Mouse (Mus musculus) olfactory bulb, adult 2 months (tissue): ENCODE measurements around the gene Pnmal1. TPM values are rescaled to one million over a fixed set of nuclear protein-coding genes. Genes with fewer than 3 reads are reported as not detected.

Source experiments
- H3K27ac ChIP-seq: fragments of 200-500 bp; 2 replicates; pipeline ENCODE4 v1.5.1; 2012; ENCODE audit warnings: low read depth, low read length; ENCODE audit not compliant: insufficient read depth
- H3K4me1 ChIP-seq: fragments of 200-500 bp; 2 replicates; pipeline ENCODE4 v1.6.1; 2012; ENCODE audit warnings: low read length; ENCODE audit not compliant: control insufficient read depth, insufficient read depth
- H3K4me3 ChIP-seq: fragments of 200-500 bp; 2 replicates; pipeline ENCODE4 v1.5.1; 2012; ENCODE audit warnings: mild to moderate bottlenecking, low read depth, low read length, moderate library complexity; ENCODE audit not compliant: insufficient read depth
- CTCF ChIP-seq: fragments of 200-500 bp; IDR thresholded peaks from 2 replicates; pipeline ENCODE4 v1.5.1; 2012; ENCODE audit warnings: low read depth, mild to moderate bottlenecking, low read length, moderate library complexity; ENCODE audit not compliant: insufficient read depth
- POLR2A ChIP-seq: fragments of 200-500 bp; IDR thresholded peaks from 2 replicates; pipeline ENCODE4 v1.6.1; 2012; ENCODE audit warnings: mild to moderate bottlenecking, low read depth, low read length, moderate library complexity; ENCODE audit not compliant: insufficient read depth
- WGBS: fragments of 180-500 bp; shearing (Covaris S2); methylation state at CpG from one replicate; pipeline ENCODE4 v1.1.7; 2018; 5-methylcytosine and 5-hydroxymethylcytosine counted together
- polyA plus RNA-seq: library from polyadenylated mRNA; stranded (reverse); fragments of >200 nt; gene quantifications from 2 replicates; pipeline ENCODE4 v1.2.4, GENCODE M21; 2012; ENCODE audit warnings: low replicate concordance; ENCODE audit not compliant: missing spikeins, insufficient read depth, insufficient read length

Gene Pnmal1
- polyA plus RNA-seq, 1 experiment: not detected

- Histone ChIP-seq H3K4me3 (no peak overlapping the region), H3K27ac (no peak overlapping the region), H3K4me1 (peaks cover 12% of the 10 kb centered on the region)
- TF ChIP-seq POLR2A (no peak), CTCF (peak; percentile 97)
- WGBS: 23% methylated on average over 4 of the region's 4 CpGs
Observed at GRCm38 (mm10) chr7:16999650-17000049, 40.2 kb downstream of the Pnmal1 start.

DNA sequence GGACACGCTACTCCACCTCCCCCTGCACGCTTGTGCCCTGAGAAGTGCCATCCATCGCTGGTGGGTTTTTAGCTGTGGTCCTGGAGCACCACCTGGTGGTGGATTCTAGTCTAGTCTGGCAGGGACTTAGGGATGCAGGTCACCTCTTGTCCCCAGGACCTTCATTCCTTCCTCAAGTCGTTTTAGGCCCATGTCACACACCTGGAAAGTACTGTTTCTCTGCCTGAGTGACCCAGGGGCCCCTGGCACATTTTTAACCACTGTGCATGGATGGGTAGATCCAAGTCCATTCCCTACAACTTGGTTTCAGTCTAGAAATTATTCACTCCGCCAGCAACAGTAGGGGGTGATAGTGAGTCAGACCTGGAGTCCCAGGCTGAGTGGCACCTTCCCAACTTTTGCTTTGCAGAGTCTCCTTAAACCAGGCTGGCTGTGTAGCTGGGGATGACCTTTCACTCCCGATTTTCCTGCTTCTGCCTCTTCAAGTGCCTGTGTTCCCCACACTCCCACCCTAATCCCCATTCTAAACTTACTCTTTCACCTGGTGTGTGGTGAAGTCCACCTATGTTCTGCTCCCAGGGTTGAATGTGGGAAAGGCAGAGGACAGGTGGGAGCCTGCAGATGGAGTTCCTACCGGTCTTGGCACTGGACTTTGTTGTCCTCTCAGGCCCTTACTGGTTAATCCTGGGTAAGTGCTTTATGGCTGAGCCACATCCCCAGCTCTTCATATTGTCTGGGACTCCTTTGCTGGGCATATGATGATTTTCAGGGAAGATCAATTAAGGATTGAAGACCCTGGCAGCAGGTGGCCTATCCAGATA, 43.1 kb downstream of the Pnmal1 start:
- 7% methylated on average over 7 of the region's 7 CpGs for WGBS
- no peak overlapping the region for H3K27ac ChIP-seq

GRCm38 (mm10) chr7:17003230-17003960, 43.9 kb downstream of the Pnmal1 start:
- Histone ChIP-seq H3K4me1 (peaks cover 4% of the 10 kb centered on the region), H3K27ac (0 out of 2 replicates have a peak overlapping the region, but pooled peaks have one; percentile 29), H3K4me3 (no peak overlapping the region)
- TF ChIP-seq POLR2A: no peak
- no peak for TF ChIP-seq CTCF
- WGBS: 73% methylated on average over 7 of the region's 7 CpGs

More for the DNA sequence above, 43.1 kb downstream of the Pnmal1 start:
- peak; percentile 92 for TF ChIP-seq CTCF
- no peak for TF ChIP-seq POLR2A
- H3K4me1 ChIP-seq: peaks cover 4% of the 10 kb centered on the region
- no peak overlapping the region for H3K4me3 ChIP-seq

- 76% methylated on average over 7 of the region's 7 CpGs for WGBS
Observed at GRCm38 (mm10) chr7:17004716-17005115, 45.2 kb downstream of the Pnmal1 start.

DNA sequence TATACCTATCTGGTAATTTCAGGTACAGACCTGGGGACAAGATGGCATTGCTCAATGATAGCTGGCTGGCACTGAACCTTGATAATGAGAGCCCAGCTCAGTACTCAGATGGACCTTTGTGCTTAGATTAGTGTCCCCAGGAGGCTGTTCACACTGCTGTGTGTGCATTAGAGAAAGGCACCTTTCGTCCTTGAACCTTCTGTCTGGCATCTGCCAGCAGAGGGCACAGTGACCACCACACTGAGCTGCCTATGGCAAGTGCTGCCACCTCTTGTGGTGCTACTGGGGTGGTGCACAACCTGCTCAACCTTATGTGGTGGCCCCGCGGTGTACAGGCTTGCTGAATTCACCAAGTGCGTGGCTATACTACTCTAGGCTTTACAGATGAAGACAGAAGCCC, 47.8 kb downstream of the Pnmal1 start:
- WGBS: 73% methylated on average over 4 of the region's 4 CpGs
- Histone ChIP-seq H3K4me1 (0 out of 2 replicates have a peak, but pooled peaks cover 3% of the 10 kb centered on the region), H3K4me3 (no peak overlapping the region), H3K27ac (no peak overlapping the region)
- TF ChIP-seq CTCF (peak; percentile 39; the same call in 1 of the 2 replicates), POLR2A (no peak)

More at GRCm38 (mm10) chr7:17004716-17005115, 45.2 kb downstream of the Pnmal1 start:
- Histone ChIP-seq H3K4me3 (no peak overlapping the region), H3K27ac (no peak overlapping the region), H3K4me1 (0 out of 2 replicates have a peak, but pooled peaks cover 3% of the 10 kb centered on the region)
- no peak for TF ChIP-seq POLR2A
- no peak for TF ChIP-seq CTCF

DNA sequence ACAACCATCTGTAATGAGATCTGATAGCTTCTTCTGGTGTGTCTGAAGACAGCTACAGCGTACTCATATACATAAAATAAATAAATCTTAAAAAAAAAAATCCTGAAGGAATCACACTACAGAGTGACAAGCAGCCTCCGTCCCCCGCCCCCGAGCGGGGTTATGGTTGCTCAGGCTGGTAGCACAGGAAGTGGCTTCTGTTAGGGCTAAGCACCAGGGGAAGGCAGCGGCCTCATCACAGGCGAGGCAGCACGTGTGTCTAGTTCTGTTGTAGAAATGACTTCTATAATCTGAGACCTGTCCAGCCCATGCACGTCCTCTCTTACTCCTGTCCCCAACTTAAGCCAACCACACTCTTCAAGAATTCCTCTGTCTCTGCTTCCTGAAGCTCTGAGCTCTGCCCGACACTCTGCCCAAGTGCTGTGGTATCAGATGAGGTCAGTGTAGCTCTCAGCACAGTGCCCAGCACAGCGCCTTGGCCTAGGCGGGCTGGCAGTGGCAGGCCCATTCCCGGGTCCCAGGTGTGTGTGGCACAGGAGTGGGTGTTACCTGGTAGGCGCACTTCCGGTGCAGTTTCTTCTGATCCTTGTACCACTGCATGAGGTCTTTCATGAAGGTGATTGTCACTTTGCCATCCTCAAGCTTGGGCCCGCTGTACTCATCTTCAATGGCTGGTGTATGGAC, 50.0 kb downstream of the Pnmal1 start:
- 88% methylated on average over 16 of the region's 16 CpGs for WGBS
- Histone ChIP-seq H3K4me3 (no peak overlapping the region), H3K4me1 (peaks cover 3% of the 10 kb centered on the region; the same call in 1 of the 2 replicates), H3K27ac (0 out of 2 replicates have a peak overlapping the region, but pooled peaks have one; percentile 12)
- TF ChIP-seq CTCF (no peak), POLR2A (no peak)

DNA sequence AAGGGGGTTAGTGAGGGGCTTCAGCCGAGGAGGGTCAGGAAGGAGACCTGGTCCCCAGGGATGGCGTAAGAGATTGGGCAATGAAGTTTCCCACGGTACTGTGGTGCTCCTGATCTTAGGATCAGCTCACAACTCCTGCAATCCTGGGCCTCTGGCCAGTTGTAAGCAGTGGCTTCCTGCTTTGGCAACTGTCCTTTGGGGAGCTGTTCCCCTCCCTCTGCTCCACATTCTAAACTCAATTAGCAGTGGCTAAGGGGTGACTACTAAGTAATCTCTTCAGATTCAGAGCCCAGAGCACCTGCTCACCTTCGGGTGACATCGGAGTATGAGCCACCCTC, 50.5 kb downstream of the Pnmal1 start:
- Histone ChIP-seq H3K4me3 (no peak overlapping the region), H3K4me1 (peaks cover 3% of the 10 kb centered on the region; the same call in 1 of the 2 replicates), H3K27ac (0 out of 2 replicates have a peak overlapping the region, but pooled peaks have one; percentile 12)
- WGBS: 68% methylated on average over 5 of the region's 5 CpGs
- no peak for TF ChIP-seq POLR2A
- TF ChIP-seq CTCF: no peak

GRCm38 (mm10) chr7:17011909-17012590, 52.6 kb downstream of the Pnmal1 start:
- no peak for TF ChIP-seq CTCF
- TF ChIP-seq POLR2A: no peak
- 91% methylated on average over 7 of the region's 7 CpGs for WGBS
- Histone ChIP-seq H3K4me3 (no peak overlapping the region), H3K4me1 (peaks cover 13% of the 10 kb centered on the region), H3K27ac (no peak overlapping the region)

Other genes starting within 250 kb of the Pnmal1 start
- gene Ceacam9, start 237.8 kb upstream of the Pnmal1 start, polyA plus RNA-seq: not detected in 2 replicates
- gene Ap2s1, start 221.3 kb upstream of the Pnmal1 start, polyA plus RNA-seq: not detected in 2 replicates
- not detected in 2 replicates for gene Slc1a5, start 178.3 kb upstream of the Pnmal1 start, polyA plus RNA-seq
- not detected in 2 replicates for gene Strn4, start 143.8 kb upstream of the Pnmal1 start, polyA plus RNA-seq
- not detected in 2 replicates for gene Fkrp, start 142.9 kb upstream of the Pnmal1 start, polyA plus RNA-seq
- not detected in 2 replicates for gene Prkd2, start 116.8 kb upstream of the Pnmal1 start, polyA plus RNA-seq
- not detected in 2 replicates for gene Dact3, start 84.4 kb upstream of the Pnmal1 start, polyA plus RNA-seq
- gene Gng8, start 67.9 kb upstream of the Pnmal1 start, polyA plus RNA-seq: not detected in 2 replicates
- not detected in 2 replicates for gene Ptgir, start 53.2 kb upstream of the Pnmal1 start, polyA plus RNA-seq
- 1,020 and 1,388 TPM in 2 replicates for gene Calm3, start 35.6 kb upstream of the Pnmal1 start, polyA plus RNA-seq
- not detected in 2 replicates for gene Pnmal2, start 15.0 kb upstream of the Pnmal1 start, polyA plus RNA-seq
- gene Gm42372, start 23.4 kb downstream of the Pnmal1 start, polyA plus RNA-seq: not detected in 2 replicates
- gene Ccdc8, start 33.0 kb downstream of the Pnmal1 start, polyA plus RNA-seq: not detected in 2 replicates
- not detected in 2 replicates for gene Ppp5c, start 68.2 kb downstream of the Pnmal1 start, polyA plus RNA-seq
- gene Hif3a, start 102.7 kb downstream of the Pnmal1 start, polyA plus RNA-seq: not detected in 2 replicates
- not detected in 2 replicates for gene Psg16, start 114.4 kb downstream of the Pnmal1 start, polyA plus RNA-seq
- gene Ceacam3, start 190.6 kb downstream of the Pnmal1 start, polyA plus RNA-seq: not detected in 2 replicates
- not detected in 2 replicates for gene Psg29, start 243.8 kb downstream of the Pnmal1 start, polyA plus RNA-seq